Mouse (Mus musculus) MN1 (cell line): ENCODE results near the gene G3bp2.

Experiments
- DNase-seq: peaks from one replicate; pipeline ENCODE4 v3.0.0-alpha.2; 2016; ENCODE audit warnings: low spot score

Gene G3bp2

DNA sequence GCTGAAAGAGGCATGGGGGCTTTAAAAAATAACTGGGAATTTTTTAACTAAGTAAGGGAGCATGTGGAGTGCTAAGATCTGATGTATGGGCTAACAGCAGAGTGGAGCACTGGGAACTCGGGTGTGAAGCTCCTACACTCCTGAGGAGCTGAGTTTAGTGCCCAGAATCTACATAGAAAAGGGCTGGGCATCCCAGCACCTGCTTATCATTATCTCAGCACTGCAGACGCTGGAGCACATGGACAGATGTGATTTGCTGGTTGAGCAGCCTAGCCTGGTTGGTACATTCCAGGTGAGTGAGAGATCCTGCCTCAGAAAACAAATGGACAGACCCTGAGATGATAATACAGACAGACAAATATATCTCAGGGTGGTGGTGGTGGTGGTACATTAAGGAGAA lies 73.7 kb downstream of the G3bp2 start:
- no peak for DNase-seq

DNA sequence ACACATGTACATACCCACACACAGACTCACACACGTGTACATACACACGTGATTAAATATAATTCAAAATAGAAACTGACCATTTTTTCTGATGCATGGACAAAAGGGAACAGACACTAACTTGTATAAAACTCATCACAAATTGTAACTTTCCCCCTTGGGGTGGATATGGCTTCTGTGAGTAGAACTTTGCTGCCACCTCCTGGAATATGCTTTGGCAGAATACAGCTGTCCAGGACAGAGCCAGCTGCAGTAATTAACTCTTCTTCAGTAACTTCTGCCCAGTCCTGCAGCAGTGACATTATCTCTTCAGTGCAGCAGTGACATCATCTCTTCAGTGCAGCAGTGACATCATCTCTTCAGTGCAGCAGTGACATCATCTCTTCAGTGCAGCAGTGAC lies 80.5 kb downstream of the G3bp2 start:
- DNase-seq = peak; percentile 60
